Mouse (Mus musculus) yolk sac, embryonic 10.5 days (tissue): ENCODE results near the gene Mrpl50.
"Not testable (repeated sequence)": the region's sequence is repeated elsewhere in the genome, so short reads cannot be mapped to it uniquely, and the experiment has no call there.

Experiments used
- DNase-seq: peaks from one replicate; pipeline ENCODE4 v3.0.0-alpha.2; 2017; ENCODE audit warnings: low spot score

The Mrpl50 gene

GRCm38 (mm10) chr4:49509183-49509582 is 11.7 kb downstream of the Mrpl50 start:
- DNase-seq: no peak

DNA sequence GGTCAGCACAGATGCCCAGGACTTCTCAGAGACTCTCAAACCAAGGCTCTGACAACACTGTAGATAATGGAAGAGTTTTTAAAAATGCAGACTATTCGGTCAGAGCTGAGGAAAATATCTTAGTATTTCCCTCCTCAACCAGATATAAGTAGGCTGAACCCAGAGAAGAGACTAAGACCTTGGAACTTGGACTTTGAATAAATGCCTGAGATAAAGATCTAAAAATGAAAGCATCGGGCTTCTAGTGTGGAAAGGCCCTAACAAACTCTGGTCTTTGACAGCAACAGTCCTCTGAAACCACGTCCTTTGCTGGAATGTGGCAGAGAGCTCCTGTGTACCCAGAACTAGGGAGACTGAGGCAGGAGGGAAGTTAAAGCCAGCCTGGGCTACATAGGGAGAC is 14.5 kb downstream of the Mrpl50 start, which contains the start of gene Baat:
Gene Baat (minus strand): TSS at position 172 of the 400 bp plus-strand sequence.
- DNase-seq: no peak

DNA sequence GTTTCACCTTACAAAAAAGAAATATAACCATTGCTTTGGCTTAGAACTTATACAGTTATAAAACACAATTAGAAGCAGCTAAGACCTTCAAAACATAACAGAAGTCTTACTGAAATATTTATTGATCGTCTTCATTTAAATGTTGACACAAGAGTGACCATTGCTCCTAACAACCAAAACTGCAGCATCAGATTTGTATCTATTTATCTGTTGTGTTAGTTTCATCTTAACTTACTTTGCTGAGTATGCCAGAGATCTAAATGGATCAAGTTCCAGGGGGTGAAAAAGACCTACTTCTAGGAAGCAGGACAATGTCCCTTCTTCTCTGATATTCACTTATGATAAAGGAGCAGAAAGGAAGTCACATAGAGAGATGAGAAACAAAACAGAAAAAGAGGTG is 17.3 kb downstream of the Mrpl50 start:
- DNase-seq: no peak

- DNase-seq: peak; percentile 50
These were observed 34.8 kb downstream of the Mrpl50 start for GRCm38 (mm10) chr4:49485934-49486650.

DNA sequence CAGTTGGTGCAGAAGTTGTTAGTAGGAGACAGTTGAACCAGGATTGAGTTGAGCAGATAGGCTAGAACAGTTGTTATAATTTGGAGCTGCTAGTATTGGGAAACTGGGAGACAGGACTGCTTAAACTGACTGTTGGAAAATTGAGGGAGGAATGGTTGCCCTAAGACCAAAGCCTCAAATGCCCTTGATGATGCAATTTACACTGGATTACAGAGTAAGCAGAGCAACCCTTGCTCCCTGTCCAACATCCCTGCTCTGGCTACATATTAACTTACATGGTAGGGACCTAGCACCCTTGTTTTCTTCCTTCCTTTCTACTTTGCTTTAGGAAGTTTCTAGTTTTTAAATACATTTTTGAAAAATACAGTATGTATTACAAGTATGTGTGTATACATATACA is 35.5 kb downstream of the Mrpl50 start:
- peak; percentile 57 for DNase-seq

GRCm38 (mm10) chr4:49480896-49481295 is 40.0 kb downstream of the Mrpl50 start:
- peak; percentile 32 for DNase-seq

DNA sequence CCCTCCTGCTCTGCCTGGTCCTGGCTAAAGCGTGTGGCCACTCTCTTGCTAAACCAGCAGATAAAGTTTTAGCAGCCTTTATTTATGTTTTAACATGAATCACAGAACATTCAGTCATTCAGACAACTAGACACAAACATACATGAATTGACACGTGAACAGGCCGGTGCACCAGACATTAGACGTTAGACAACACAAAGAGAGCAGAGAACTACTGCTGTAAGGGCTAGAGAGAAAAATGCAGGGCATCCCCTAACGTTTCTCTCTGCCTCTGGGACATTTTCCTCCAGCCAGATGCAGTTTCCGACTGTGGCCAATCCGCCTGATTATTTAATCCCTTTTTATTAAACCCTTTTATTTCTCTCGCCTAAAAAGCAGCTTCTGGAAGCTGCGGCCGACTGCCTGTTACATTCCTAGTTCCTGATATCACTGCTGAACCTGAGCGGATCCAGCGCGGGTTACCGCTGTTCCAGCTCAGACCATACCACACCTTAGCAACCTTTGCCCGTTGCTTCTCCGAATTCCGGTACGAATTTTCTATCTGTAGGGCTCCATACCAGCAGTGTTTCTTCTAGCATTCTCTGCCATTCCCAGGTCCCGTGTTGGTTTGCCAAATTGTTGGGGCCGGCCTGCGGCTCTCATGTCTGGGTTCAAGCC is 40.7 kb downstream of the Mrpl50 start:
- peak; percentile 70 for DNase-seq

DNA sequence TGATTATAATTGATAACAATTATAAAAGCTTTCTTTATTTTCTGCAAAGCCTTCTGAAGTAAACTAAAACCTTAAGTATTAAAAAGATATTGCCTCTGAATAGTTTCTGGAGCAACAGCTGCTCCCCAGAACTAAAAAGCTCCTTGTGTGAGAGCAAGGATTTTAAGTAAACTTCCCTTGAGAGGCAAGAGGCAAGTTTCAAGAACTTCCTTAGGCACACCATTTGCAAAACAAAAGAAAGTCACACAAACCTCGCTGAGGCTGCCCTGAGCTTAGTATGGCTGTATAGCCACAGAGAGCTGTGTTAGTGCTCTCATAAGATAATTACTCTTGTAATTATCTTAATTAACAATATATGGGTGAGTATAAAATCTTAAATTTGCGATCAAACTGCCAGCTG is 41.9 kb downstream of the Mrpl50 start:
- DNase-seq: not testable (repeated sequence)

- peak; percentile 29 for DNase-seq
These were observed 42.6 kb downstream of the Mrpl50 start for GRCm38 (mm10) chr4:49478118-49478877.

DNA sequence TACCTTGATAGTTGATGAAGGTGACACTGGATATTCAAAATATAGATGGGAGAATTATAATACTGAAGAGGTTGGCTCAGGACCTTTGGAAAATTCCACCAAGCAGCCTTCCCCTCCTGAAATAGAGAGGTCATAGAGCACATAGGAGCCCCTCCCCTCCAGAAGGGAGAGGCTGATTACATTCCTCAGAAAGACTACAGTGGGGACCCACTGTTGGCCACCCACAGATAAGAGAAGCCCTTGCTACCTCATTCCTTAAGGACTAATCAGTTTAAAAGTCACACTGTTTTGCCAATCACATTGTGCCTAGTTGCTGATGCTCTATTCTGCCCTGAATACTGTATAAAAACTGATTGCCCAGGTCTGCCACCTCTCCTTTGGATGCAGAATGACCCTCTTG is 46.3 kb downstream of the Mrpl50 start:
- no peak for DNase-seq

DNA sequence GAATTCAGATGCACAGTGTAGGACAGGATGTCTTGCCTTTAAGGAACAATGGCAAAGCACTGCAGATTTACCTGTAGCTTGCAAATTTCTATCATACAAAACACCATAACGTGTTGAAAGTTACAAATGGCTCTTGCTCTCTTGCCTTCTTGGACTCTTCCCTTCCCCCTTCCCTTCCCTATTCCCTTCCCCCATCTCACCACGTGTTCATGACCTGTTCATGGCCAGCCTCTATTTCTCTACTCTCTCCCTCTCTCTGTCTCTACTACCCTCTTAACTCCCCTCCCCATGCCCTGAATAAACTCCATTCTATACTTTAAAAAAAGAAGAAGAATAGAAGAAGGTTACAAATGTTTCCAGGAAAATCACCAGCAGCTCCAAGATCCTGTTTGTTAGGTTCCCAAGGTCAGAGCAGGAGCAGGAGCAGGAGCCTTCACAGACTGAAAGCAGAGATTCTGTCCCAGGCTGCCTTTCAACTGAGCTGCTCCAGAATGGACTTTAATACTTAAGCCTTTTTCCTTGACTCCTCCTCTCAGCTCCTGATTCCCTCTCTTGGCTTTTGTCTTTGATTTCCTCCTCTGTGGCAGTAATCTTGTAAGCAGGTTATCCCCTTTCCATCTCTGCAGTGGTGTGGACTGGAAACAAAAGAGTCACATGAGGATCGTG is 47.3 kb downstream of the Mrpl50 start, which contains the start of gene Acnat1:
Gene Acnat1 (minus strand): TSS at position 478 of the 666 bp plus-strand sequence.
- peak; percentile 76 for DNase-seq

GRCm38 (mm10) chr4:49469435-49470151 is 51.3 kb downstream of the Mrpl50 start:
- DNase-seq: no peak

DNA sequence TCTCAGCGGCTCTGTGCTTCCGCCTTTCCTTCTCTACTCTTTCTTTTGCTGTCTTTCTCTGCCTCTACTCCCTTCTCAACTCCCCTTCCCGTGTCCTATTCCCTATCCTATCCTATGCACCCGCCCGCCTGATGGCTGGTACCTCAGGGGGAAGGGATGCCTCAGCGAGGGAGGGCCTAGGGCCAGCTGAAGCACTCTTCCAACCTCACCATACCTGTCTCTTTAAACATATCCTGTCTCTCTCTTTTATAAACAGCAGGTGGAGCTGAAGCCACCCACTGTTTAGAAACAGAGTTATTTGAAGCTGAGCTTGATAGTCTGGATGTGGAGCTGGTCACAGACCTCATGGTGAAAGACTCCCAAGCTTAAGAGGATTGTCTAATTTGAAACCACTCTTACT is 53.5 kb downstream of the Mrpl50 start:
- no peak for DNase-seq
